In the genomic region with DNA sequence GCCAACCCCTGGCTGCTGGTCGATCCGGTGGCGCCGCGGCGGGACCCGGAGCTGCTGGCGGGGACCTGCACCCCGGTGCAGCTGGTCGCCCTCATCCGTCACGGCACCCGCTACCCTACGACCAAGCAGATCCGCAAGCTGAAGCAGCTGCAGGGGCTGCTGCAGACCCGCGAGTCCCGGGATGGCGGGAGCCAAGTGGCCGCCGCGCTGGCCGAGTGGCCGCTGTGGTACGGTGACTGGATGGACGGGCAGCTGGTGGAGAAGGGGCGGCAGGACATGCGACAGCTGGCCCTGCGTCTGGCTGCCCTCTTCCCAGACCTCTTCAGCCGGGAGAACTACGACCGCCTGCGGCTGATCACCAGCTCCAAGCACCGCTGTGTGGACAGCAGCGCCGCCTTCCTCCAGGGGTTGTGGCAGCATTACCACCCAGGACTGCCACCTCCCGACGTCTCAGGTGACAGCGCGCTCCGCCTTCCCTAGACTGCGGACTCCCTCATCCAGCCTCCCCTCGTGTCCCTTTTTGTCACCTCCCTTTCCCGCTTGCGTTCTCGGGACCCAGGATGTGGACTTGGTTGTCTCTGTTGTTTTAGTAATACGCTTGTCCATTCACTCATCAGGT, we compare ENCODE assay signal across 7 mouse cellular contexts. TPM values are rescaled to one million over a fixed set of nuclear protein-coding genes. Genes with fewer than 3 reads are reported as not detected.
DNase-seq lines count a peak whose midpoint lies in the region; ATAC-seq and TF ChIP-seq lines count a peak whose summit lies in the region.
"Not testable (repeated sequence)": the region's sequence is repeated elsewhere in the genome, so short reads cannot be mapped to it uniquely, and the experiment has no call there.

No protein-coding gene starts in this region.

- peak overlapping the region; percentile 77 for H3K4me2 ChIP-seq in embryonic facial prominence, embryonic 13.5 days
- peak overlapping the region; percentile 74 for H3K4me2 ChIP-seq in limb, embryonic 14.5 days (replicated peaks; ENCODE audit: low read depth, low read length, severe bottlenecking)
- peak overlapping the region; percentile 76 for H3K4me2 ChIP-seq in midbrain, embryonic 15.5 days

- under 1% methylated on average over 47 of the region's 47 CpGs for WGBS in embryonic facial prominence, embryonic 13.5 days
- 0% methylated on average over 11 of the region's 47 CpGs for WGBS in limb, embryonic 14.5 days
- under 1% methylated on average over 47 of the region's 47 CpGs for WGBS in midbrain, embryonic 15.5 days
- WGBS in spleen, adult 2 months: under 1% methylated on average over 47 of the region's 47 CpGs

- peak; percentile 78 for DNase-seq in adrenal gland, postnatal 10 days
- peak; percentile 63 for DNase-seq in heart, adult 8-10 months (ENCODE audit: low spot score)
- DNase-seq in kidney, adult 8-10 months: peak; percentile 72 to 76
- DNase-seq in limb, embryonic 14.5 days (ENCODE audit: low spot score): peak; percentile 60
- DNase-seq in spleen, adult 2 months (ENCODE audit: low read depth in 1 of 2, low spot score in 2 of 2): peak in 1 of 2 experiments; percentile 59

- not testable (repeated sequence) for TF ChIP-seq POLR2A in limb, embryonic 14.5 days (IDR thresholded peaks at IDR 0.05; ENCODE audit: borderline replicate concordance, extremely low read depth, insufficient read depth, insufficient read length); spleen, adult 2 months (IDR thresholded peaks at IDR 0.05; ENCODE audit: low read depth, low read length)

- not testable (repeated sequence) for H3K27me3 ChIP-seq in embryonic facial prominence, embryonic 13.5 days; limb, embryonic 14.5 days (ENCODE audit: control insufficient read depth, insufficient read depth, low read length); midbrain, embryonic 15.5 days (replicated peaks); spleen, adult 2 months (ENCODE audit: control insufficient read depth, insufficient read depth, low read length)

- TF ChIP-seq CTCF in spleen, adult 2 months (IDR thresholded peaks at IDR 0.05; ENCODE audit: extremely low read depth, insufficient read depth, insufficient read length, insufficient replicate concordance): peak; percentile 35; the same call in 1 of the 2 replicates

- H3K36me3 ChIP-seq in embryonic facial prominence, embryonic 13.5 days; limb, embryonic 14.5 days (ENCODE audit: control insufficient read depth, insufficient read depth, low read length); midbrain, embryonic 15.5 days (replicated peaks); spleen, adult 2 months (ENCODE audit: control insufficient read depth, insufficient read depth, low read length): not testable (repeated sequence)

- H3K9me3 ChIP-seq in embryonic facial prominence, embryonic 13.5 days; limb, embryonic 14.5 days (ENCODE audit: control insufficient read depth, low read length); midbrain, embryonic 15.5 days: not testable (repeated sequence)

- peak overlapping the region; percentile 71 for H3K4me3 ChIP-seq in embryonic facial prominence, embryonic 13.5 days
- peak overlapping the region; percentile 80 for H3K4me3 ChIP-seq in limb, embryonic 14.5 days (replicated peaks; ENCODE audit: low read length)
- H3K4me3 ChIP-seq in midbrain, embryonic 15.5 days: peak overlapping the region; percentile 63
- H3K4me3 ChIP-seq in spleen, adult 2 months (ENCODE audit: extremely low read depth, insufficient read depth, insufficient read length): peak overlapping the region; percentile 74

- ATAC-seq in embryonic facial prominence, embryonic 13.5 days (ENCODE audit: insufficient number of reproducible peaks, insufficient read depth, low FRiP score, low TSS enrichment, low read depth): peak; percentile 82
- peak; percentile 76 for ATAC-seq in limb, embryonic 14.5 days (ENCODE audit: low FRiP score, low read depth)
- ATAC-seq in midbrain, embryonic 15.5 days (replicated peaks): peak; percentile 91

- H3K9ac ChIP-seq in embryonic facial prominence, embryonic 13.5 days: peak overlapping the region; percentile 83
- H3K9ac ChIP-seq in limb, embryonic 14.5 days (ENCODE audit: low read depth, low read length, severe bottlenecking): peak overlapping the region; percentile 75
- peak overlapping the region; percentile 88 for H3K9ac ChIP-seq in midbrain, embryonic 15.5 days

- peak overlapping the region; percentile 88 for H3K27ac ChIP-seq in embryonic facial prominence, embryonic 13.5 days
- H3K27ac ChIP-seq in limb, embryonic 14.5 days (replicated peaks; ENCODE audit: low read depth, low read length): peak overlapping the region; percentile 81
- peak overlapping the region; percentile 90 for H3K27ac ChIP-seq in midbrain, embryonic 15.5 days
- peak overlapping the region; percentile 71 for H3K27ac ChIP-seq in spleen, adult 2 months (ENCODE audit: insufficient read depth, low read length)

- peaks cover 25% of the 10 kb centered on the region for H3K4me1 ChIP-seq in embryonic facial prominence, embryonic 13.5 days
- peaks cover 11% of the 10 kb centered on the region for H3K4me1 ChIP-seq in limb, embryonic 14.5 days (ENCODE audit: control insufficient read depth, insufficient read depth, low read length)
- peaks cover 29% of the 10 kb centered on the region for H3K4me1 ChIP-seq in midbrain, embryonic 15.5 days
- H3K4me1 ChIP-seq in spleen, adult 2 months (ENCODE audit: control insufficient read depth, insufficient read depth, insufficient read length): not testable (repeated sequence)

RNA-seq across cellular contexts. Expression of a gene that starts 0.6 kb away (rescaled TPM):
- 10 to 100 TPM; 30.8 to 36.7 TPM for total RNA-seq in adrenal gland, postnatal 10 days (2021)
- polyA plus RNA-seq in embryonic facial prominence, embryonic 13.5 days (2015; fragmentation: Nextera tagmentation; extraction: Ambion mirVana): 61.5 and 69.1 TPM in 2 replicates
- 10 to 100 TPM; 13.9 to 15.8 (median 15.3) TPM for total RNA-seq in heart, adult 8-10 months (2022)
- 40.8 and 69.7 TPM in 2 replicates for polyA plus RNA-seq in limb, embryonic 14.5 days (2012; rRNA removed)
- polyA plus RNA-seq in limb, embryonic 14.5 days (2014; fragmentation: Nextera tagmentation; extraction: Ambion mirVana): 64.8 and 72.8 TPM in 2 replicates
- 63.0 and 63.2 TPM in 2 replicates for polyA plus RNA-seq in midbrain, embryonic 15.5 days (2015; fragmentation: Nextera tagmentation; extraction: Ambion mirVana)
- 44.7 and 82.4 TPM in 2 replicates for polyA plus RNA-seq in spleen, adult 2 months (2012; rRNA removed)

RNA-seq across cellular contexts. Expression of a gene that starts 19.8 kb away (rescaled TPM):
- total RNA-seq in adrenal gland, postnatal 10 days (2021): 100 to 1,000 TPM in 1 of 2 experiments, 10 to 100 TPM in 1; 64.8 to 136 TPM
- 151 and 233 TPM in 2 replicates for polyA plus RNA-seq in embryonic facial prominence, embryonic 13.5 days (2015; fragmentation: Nextera tagmentation; extraction: Ambion mirVana)
- 10 to 100 TPM; 14.3 to 25.0 (median 19.3) TPM for total RNA-seq in heart, adult 8-10 months (2022)
- 25.4 and 47.7 TPM in 2 replicates for polyA plus RNA-seq in limb, embryonic 14.5 days (2012; rRNA removed)
- 138 and 162 TPM in 2 replicates for polyA plus RNA-seq in limb, embryonic 14.5 days (2014; fragmentation: Nextera tagmentation; extraction: Ambion mirVana)
- 47.4 and 51.5 TPM in 2 replicates for polyA plus RNA-seq in midbrain, embryonic 15.5 days (2015; fragmentation: Nextera tagmentation; extraction: Ambion mirVana)
- polyA plus RNA-seq in spleen, adult 2 months (2012; rRNA removed): 3.5 and 6.1 TPM in 2 replicates
